Mouse (Mus musculus) mouse embryonic stem cell (cell line): ENCODE results near the gene Tent4a.

Experiments
- in situ Hi-C, 2 experiments: fragments of 300-500 bp; cut with MboI; formaldehyde crosslinking; loops; 1 replicate in 1 of 2; 3 replicates in 1 of 2; pipeline ENCODE4 v1.14.3; 2019 to 2020; ENCODE audit warnings: low sequenced_read_pairs in 2 of 2, low pct_unique_long_range_greater_than_20kb in 1 of 2, mixed read lengths in 1 of 2; ENCODE audit not compliant: unreplicated experiment in 1 of 2

Tent4a gene

DNA sequence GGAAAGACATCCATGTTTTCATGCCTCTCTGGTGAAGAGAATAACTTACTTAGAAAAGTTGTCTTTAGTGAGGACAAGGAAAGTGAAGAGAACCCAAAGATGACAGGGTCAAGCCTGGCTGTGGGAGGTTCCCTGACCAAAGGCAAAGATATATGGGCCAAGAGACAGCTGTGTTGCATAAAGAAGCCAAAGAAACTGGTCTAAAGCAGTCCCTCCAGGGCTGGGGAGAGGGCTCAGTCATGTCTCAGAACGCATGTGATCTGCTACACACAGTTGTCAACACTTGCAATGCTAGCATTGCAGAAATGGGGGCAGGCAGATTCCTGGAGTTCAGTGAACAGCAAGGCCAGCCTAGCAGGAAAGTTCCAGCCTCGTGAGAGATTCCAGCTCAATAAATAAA, 77.3 kb downstream of the Tent4a start:
- in situ Hi-C loops: no loop called here

DNA sequence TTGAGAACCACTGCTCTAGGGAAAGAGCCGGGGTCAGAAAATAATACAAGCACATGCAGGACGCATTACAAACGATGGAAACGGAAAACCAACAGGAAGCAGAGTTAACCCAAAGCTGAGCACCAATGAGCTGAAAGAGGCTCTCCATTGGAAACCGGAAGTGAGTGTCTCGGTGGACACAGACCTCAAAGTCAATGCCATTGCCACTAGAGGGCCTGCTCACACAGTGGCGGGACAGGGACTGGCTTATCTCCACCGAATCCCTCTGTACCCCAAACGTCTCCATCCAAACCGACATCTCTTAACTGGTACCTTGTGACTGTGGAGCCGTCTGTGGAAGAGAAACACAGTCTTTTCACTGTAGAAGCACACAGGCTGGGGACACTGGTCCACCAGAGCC, 77.8 kb downstream of the Tent4a start:
- in situ Hi-C loops: no loop called here

DNA sequence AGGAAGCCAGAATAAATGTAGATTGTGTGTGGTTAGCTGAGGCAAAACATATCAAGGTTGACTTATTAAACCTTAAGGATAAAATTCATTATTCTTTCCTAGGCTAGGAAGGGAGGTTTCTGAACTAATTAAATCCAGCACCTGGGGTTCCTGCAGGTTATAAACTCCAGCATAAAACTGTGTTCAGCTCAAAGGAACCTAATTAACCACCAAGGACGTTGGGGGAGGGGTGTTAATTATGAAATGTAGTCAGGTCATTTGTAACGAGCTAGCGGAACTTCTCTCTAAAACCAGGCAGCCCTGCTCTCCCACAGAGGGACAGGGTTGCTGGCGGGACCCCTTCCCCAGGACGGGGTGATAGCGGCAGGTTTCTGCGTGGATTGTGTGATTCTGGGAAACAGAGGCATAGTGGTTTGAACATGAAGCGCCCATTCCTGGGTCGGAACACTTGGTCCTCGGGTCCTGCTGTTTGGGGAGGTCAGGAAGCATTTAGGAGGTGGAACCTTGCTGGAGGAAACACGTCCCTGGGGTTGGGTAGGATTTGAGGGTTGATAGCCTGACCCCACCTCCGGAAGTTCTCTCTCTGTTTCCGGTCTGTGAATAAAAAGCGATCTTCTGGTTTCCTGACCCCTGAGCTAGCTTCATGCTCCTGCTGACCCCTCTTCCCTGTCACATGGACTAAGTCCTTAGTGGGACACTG, 78.8 kb downstream of the Tent4a start:
- in situ Hi-C loops: no loop called here
